15 mouse cellular contexts compared by ENCODE assay signal in the genomic region with DNA sequence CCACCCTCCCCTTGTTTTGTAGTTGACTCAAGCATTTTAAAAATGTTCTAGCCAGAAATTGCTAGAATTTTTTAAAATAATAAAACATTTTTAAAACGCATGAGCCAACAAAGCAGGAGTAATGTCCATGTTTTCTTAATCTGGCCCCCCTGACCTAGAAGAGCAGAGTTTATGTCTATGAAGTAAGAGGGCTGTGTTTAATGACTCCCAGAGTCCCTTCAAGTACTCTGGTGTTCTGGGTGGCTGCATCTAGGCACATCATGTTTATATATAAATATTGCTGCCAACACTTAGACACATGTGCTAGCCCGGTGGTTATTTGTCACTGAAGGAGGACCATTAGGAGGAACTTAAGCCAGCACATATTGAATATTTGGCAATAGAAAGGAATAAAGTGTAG.
"Had no signal": no experiment of that assay in that cellular context is flagged by ENCODE, and none has a peak within 500 bp of the region (broad histone marks: within the 10 kb centered on the region; RNA-seq: fewer than 3 reads in every experiment).

No protein-coding gene starts in this region.

- H3K27ac ChIP-seq: layer of hippocampus, adult 2 months; limb, embryonic 10.5 days; liver, embryonic 15.5 days; macrophage; midbrain, embryonic 12.5 days; neural tube, embryonic 13.5 days had no signal

- H3K9ac ChIP-seq: liver, embryonic 15.5 days; midbrain, embryonic 12.5 days; neural tube, embryonic 13.5 days had no signal

- H3K9me3 ChIP-seq: limb, embryonic 10.5 days; liver, embryonic 15.5 days; megakaryocyte, embryonic 14.5 days; midbrain, embryonic 12.5 days; neural tube, embryonic 13.5 days had no signal

- H3K4me1 ChIP-seq: liver, embryonic 15.5 days; midbrain, embryonic 12.5 days; neural tube, embryonic 13.5 days had no signal

- DNase-seq: kidney, postnatal 4 days; right cerebral cortex, postnatal 14 days; thymus, postnatal 36 days had no signal

- ATAC-seq: hindbrain, embryonic 16.5 days; inflammation-experienced regulatory T-cells, adult 6 months; intestine, postnatal 0 days; midbrain, embryonic 16.5 days had no signal

- H3K4me3 ChIP-seq: layer of hippocampus, adult 2 months; limb, embryonic 10.5 days; liver, embryonic 15.5 days; megakaryocyte, embryonic 14.5 days; midbrain, embryonic 12.5 days; neural tube, embryonic 13.5 days had no signal

- H3K4me2 ChIP-seq: liver, embryonic 11.5 days; liver, embryonic 15.5 days; midbrain, embryonic 12.5 days; neural tube, embryonic 13.5 days had no signal

- H3K27me3 ChIP-seq: liver, embryonic 15.5 days; midbrain, embryonic 12.5 days; neural tube, embryonic 13.5 days had no signal

- H3K36me3 ChIP-seq: limb, embryonic 10.5 days; liver, embryonic 15.5 days; midbrain, embryonic 12.5 days; neural tube, embryonic 13.5 days had no signal
